Comparison of ENCODE assay signal across 17 mouse cellular contexts in the genomic region with DNA sequence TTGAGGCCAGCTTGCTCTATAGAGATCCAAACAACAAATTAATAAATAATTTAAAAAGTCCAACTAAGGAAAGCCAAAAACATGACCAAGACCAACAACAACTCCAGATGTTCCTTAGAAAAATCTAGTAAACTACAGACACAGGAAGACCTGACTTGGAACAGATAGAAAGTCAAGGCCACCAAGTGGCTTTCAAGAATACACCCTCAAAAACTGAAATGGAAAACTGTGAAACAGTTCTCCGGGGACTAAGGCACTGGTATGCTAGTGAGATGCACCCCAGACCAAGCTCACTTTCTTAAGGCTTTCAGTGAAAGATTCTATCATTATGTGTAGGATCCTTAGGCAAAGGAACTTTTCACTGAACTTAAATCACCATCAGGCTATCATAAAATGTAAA.
"Had no signal": no experiment of that assay in that cellular context is flagged by ENCODE, and none has a peak within 500 bp of the region (broad histone marks: within the 10 kb centered on the region; RNA-seq: fewer than 3 reads in every experiment).

No protein-coding gene starts in this region.

- H3K27me3 ChIP-seq: neural tube, embryonic 12.5 days; neural tube, embryonic 13.5 days; neural tube, embryonic 15.5 days; stomach, embryonic 15.5 days had no signal

- H3K9ac ChIP-seq: neural tube, embryonic 12.5 days; neural tube, embryonic 15.5 days; stomach, embryonic 15.5 days had no signal

- H3K9me3 ChIP-seq: neural tube, embryonic 12.5 days; neural tube, embryonic 13.5 days; neural tube, embryonic 15.5 days; stomach, embryonic 15.5 days had no signal

- H3K27ac ChIP-seq: neural tube, embryonic 12.5 days; neural tube, embryonic 13.5 days; neural tube, embryonic 15.5 days; stomach, embryonic 15.5 days; stomach, postnatal 0 days had no signal

- H3K4me2 ChIP-seq: neural tube, embryonic 12.5 days; neural tube, embryonic 13.5 days; neural tube, embryonic 15.5 days; stomach, embryonic 15.5 days had no signal

- DNase-seq: retina, postnatal 1 day; right cerebral cortex, adult 18-20 months; right cerebral cortex, postnatal 14 days; right cerebral cortex, postnatal 25 days; right cerebral cortex, postnatal 4 days; spleen, adult 18-20 months; thymus, adult 18-20 months; thymus, adult 2 months; thymus, postnatal 14 days; thymus, postnatal 25 days; thymus, postnatal 36 days; thymus, postnatal 4 days had no signal

- H3K36me3 ChIP-seq: neural tube, embryonic 13.5 days; neural tube, embryonic 15.5 days; stomach, embryonic 15.5 days had no signal

- H3K4me3 ChIP-seq: neural tube, embryonic 12.5 days; neural tube, embryonic 13.5 days; neural tube, embryonic 15.5 days; stomach, embryonic 15.5 days had no signal
